Mouse (Mus musculus): Measurements from ENCODE around the gene Scgb2b24. TPM values are rescaled to one million over a fixed set of nuclear protein-coding genes. Genes with fewer than 3 reads are reported as not detected.

Gene Scgb2b24
- total RNA-seq (2014; rRNA removed) (not detected in 2 replicates), polyA plus RNA-seq (2015; fragmentation: Nextera tagmentation; extraction: Ambion mirVana) (not detected in 2 replicates)

DNA sequence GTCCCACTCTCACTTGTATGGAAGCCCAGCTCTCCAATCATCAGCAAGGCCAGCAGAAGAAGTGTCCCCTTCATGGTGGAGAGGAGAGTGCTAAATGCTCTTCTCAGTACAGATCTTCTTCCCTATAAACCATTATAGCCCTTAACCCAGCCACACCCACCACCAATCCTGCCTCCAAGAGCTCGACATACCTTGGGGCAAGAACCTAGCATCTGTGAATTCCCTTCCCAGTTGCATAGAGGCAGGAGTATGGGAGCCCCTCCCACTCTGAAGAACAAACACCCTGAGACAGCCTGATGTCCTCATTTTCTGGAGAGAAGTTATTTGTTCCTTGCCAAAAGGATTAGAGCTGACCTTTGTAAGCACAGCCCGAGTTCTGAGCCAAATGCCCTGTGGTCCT lies at the start of gene Scgb2b24:
TSS of gene Scgb2b24 (minus strand) at position 101 of the 400 bp plus-strand sequence.
- H3K27ac ChIP-seq (ENCODE audit: low read depth, low read length), result no peak within 1 kb of the TSS
- no peaks in the 10 kb centered on the region for H3K4me1 ChIP-seq (ENCODE audit: insufficient read depth, low read length)
- DNase-seq (ENCODE audit: low spot score) (no peak), ATAC-seq (ENCODE audit: low FRiP score) (no peak)
- no peak within 1 kb of the TSS for H3K4me3 ChIP-seq (ENCODE audit: low read depth, low read length)
- H3K36me3 ChIP-seq (ENCODE audit: insufficient read depth, low read length), result no peaks in the 10 kb centered on the region
- no peak for TF ChIP-seq CTCF (IDR thresholded peaks at IDR 0.05)
- H3K9me3 ChIP-seq (ENCODE audit: low read length), result peaks cover 76% of the 10 kb centered on the region
- H3K4me2 ChIP-seq (ENCODE audit: low read depth, low read length, poor library complexity, severe bottlenecking), result no peak within 1 kb of the TSS
- H3K27me3 ChIP-seq (ENCODE audit: insufficient read depth, low read length), result no peaks in the 10 kb centered on the region
- no peak within 1 kb of the TSS for H3K9ac ChIP-seq (replicated peaks; ENCODE audit: low read length, poor library complexity, severe bottlenecking)
- 75% methylated on average over 2 of the region's 2 CpGs for WGBS

- no peak for TF ChIP-seq CTCF (IDR thresholded peaks at IDR 0.05)
- Histone ChIP-seq H3K36me3 (ENCODE audit: insufficient read depth, low read length) (no peaks in the 10 kb centered on the region), H3K4me1 (ENCODE audit: insufficient read depth, low read length) (no peaks in the 10 kb centered on the region), H3K27ac (ENCODE audit: low read depth, low read length) (no peak within 1 kb of the TSS), H3K27me3 (ENCODE audit: insufficient read depth, low read length) (no peaks in the 10 kb centered on the region), H3K9me3 (ENCODE audit: low read length) (peaks cover 67% of the 10 kb centered on the region), H3K9ac (replicated peaks; ENCODE audit: low read length, poor library complexity, severe bottlenecking) (no peak within 1 kb of the TSS), H3K4me3 (ENCODE audit: low read depth, low read length) (no peak within 1 kb of the TSS), H3K4me2 (ENCODE audit: low read depth, low read length, poor library complexity, severe bottlenecking) (no peak within 1 kb of the TSS)
- DNase-seq (ENCODE audit: low spot score) (no peak), ATAC-seq (ENCODE audit: low FRiP score) (no peak)
- 76% methylated on average over 3 of the region's 3 CpGs for WGBS
Observed at GRCm38 (mm10) chr7:33743499-33743898, 4.4 kb upstream of the Scgb2b24 start, which contains the start of gene Scgb1b24. TSS of gene Scgb1b24 (plus strand) at chr7:33743799.

GRCm38 (mm10) chr7:33689864-33690263 lies 49.2 kb downstream of the Scgb2b24 start:
- no peak overlapping the region for H3K9ac ChIP-seq (replicated peaks; ENCODE audit: low read length, poor library complexity, severe bottlenecking)

More at GRCm38 (mm10) chr7:33689864-33690263, 49.2 kb downstream of the Scgb2b24 start:
- ATAC-seq (ENCODE audit: low FRiP score) (no peak), DNase-seq (ENCODE audit: low spot score) (no peak)
- TF ChIP-seq CTCF (IDR thresholded peaks at IDR 0.05), result no peak
- WGBS, result 25% methylated on average over 1 of the region's 1 CpGs
- H3K9me3 ChIP-seq (ENCODE audit: low read length), result peaks cover 44% of the 10 kb centered on the region
- no peak overlapping the region for H3K4me2 ChIP-seq (ENCODE audit: low read depth, low read length, poor library complexity, severe bottlenecking)
- no peak overlapping the region for H3K4me3 ChIP-seq (ENCODE audit: low read depth, low read length)
- no peaks in the 10 kb centered on the region for H3K27me3 ChIP-seq (ENCODE audit: insufficient read depth, low read length)
- no peak overlapping the region for H3K27ac ChIP-seq (ENCODE audit: low read depth, low read length)
- no peaks in the 10 kb centered on the region for H3K36me3 ChIP-seq (ENCODE audit: insufficient read depth, low read length)
- no peaks in the 10 kb centered on the region for H3K4me1 ChIP-seq (ENCODE audit: insufficient read depth, low read length)

Other genes with a start within 250 kb of the Scgb2b24 start
- not detected in 2 replicates for gene Scgb2b21, start 218.9 kb downstream of the Scgb2b24 start, total RNA-seq (2014; rRNA removed)
- not detected in 2 replicates for gene Scgb2b21, start 218.9 kb downstream of the Scgb2b24 start, polyA plus RNA-seq (2015; fragmentation: Nextera tagmentation; extraction: Ambion mirVana)
- not detected in 2 replicates for gene Scgb1b24, start 4.5 kb upstream of the Scgb2b24 start, total RNA-seq (2014; rRNA removed)
- gene Scgb1b24, start 4.5 kb upstream of the Scgb2b24 start, polyA plus RNA-seq (2015; fragmentation: Nextera tagmentation; extraction: Ambion mirVana), result not detected in 2 replicates
- not detected in 2 replicates for gene Scgb2b26, start 205.7 kb upstream of the Scgb2b24 start, total RNA-seq (2014; rRNA removed)
- not detected in 2 replicates for gene Scgb2b26, start 205.7 kb upstream of the Scgb2b24 start, polyA plus RNA-seq (2015; fragmentation: Nextera tagmentation; extraction: Ambion mirVana)